Mouse (Mus musculus) CH12F3 (cell line): ENCODE data around the gene Rab30.

Source experiments
- in situ Hi-C: fragments of 300-500 bp; cut with MboI; formaldehyde crosslinking; loops from 2 replicates; pipeline ENCODE4 v1.14.3; 2020; ENCODE audit warnings: low sequenced_read_pairs

The Rab30 gene

GRCm38 (mm10) chr7:92836447-92836846 is 95.0 kb downstream of the Rab30 start:
- in situ Hi-C loops, result loop anchor here (10.0 kb wide), 1 partner anchor 182 kb away; no protein-coding TSS in a partner anchor

DNA sequence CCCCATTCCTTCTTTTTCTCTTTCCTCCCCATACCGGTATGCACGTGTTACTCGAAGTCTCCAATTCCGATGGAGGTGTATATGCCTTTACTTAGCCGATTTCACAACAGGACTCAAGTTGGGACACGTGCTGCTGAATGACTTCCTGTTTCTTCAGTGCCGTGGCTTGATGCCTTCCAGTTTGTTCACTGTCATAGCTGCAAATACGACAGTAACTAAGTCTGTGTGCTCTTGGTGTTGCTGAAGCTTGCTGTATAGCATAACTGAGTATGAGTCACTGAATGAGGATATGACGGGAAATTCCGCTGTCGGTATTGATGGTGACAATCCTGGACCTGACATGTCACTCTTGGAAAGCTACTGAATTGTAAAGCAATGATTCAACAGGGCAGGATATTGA is 95.8 kb downstream of the Rab30 start:
- in situ Hi-C loops, result loop anchor here (10.0 kb wide), 1 partner anchor 182 kb away; no protein-coding TSS in a partner anchor

DNA sequence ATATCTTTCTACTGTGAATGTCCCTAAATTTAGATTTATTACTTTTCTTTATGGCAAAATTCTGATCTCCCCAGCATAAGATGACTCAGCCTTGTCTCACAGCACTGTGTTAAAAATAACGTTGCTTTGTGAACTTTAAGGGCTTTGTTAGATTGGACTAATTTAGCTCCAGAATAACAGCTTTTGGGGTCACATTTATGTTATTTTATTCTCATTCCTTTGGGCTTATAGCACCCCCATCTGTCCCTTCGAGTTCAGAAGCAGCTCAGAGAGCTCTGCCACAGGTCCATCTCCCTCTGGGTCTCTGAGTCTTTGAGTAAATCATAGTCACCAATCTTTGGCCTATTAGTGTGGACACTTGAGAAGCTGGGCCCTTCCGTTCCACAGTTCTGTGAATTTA is 96.5 kb downstream of the Rab30 start:
- in situ Hi-C loops, result loop anchor here (10.0 kb wide), 1 partner anchor 183 kb away; no protein-coding TSS in a partner anchor

DNA sequence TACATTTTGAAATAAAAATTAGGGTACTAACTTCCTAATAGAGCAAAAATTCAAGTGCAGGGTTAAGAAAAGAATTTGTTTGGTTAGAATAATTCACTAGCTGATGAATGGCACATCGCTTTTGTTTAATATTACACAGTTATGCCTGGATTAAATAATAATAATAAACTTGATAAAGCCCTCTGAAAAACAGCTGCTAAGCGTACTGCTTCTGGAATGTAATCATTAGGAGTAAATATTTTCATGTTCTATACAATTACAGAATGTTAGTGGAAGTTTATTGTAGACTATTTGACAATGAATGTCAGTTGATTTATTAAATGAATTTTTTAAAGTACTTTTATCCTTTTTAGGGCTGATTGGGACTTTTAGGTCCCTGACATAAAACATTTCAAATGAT is 100.9 kb downstream of the Rab30 start:
- in situ Hi-C loops, result no loop called here

- in situ Hi-C loops, result no loop called here
Measured at GRCm38 (mm10) chr7:92848246-92848645, 106.8 kb downstream of the Rab30 start.

- in situ Hi-C loops, result loop anchor here (10.0 to 25.0 kb wide), 2 partner anchors 232 to 754 kb away; partner anchors contain the start of gene Ankrd42
Measured at GRCm38 (mm10) chr7:92866526-92866925, 125.1 kb downstream of the Rab30 start.

DNA sequence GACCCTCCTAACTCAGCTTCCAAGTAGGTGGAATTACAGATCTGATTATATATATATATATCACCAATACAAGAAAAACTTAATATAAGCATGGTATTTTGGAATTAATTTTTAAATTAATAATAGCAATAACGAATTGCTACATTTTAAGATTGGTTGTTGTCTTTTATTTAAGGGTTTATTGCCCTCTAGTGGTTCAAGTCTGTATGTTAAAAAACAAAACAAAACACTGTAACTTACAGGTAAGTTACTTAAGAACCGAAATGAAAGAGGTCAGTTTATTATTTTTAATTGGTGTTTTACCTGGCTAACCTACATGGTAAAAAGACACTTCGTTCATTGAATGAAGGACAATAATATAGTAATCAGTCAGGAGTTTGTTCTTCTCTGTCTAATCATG is 128.8 kb downstream of the Rab30 start:
- in situ Hi-C loops, result loop anchor here (25.0 kb wide), 1 partner anchor 758 kb away; no protein-coding TSS in a partner anchor

DNA sequence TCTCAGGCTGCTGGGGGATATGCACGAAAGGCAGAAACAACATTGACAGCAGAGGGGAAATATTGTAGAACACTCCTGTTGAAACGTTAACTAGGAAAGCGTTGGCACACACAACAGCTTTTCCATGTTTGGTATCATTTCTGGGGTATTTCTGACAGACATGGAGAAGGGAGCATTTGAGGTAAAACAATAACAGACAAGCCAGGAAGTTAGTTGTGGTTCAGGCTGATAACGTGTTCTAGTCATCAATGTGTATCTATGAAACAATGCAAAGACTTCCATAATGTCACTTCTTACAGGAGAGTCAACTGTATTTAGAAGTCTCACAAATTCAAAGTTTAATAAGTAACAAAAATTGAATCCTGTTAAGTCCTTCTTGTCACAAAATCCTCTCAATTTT is 130.2 kb downstream of the Rab30 start:
- in situ Hi-C loops, result loop anchor here (25.0 kb wide), 1 partner anchor 759 kb away; no protein-coding TSS in a partner anchor

DNA sequence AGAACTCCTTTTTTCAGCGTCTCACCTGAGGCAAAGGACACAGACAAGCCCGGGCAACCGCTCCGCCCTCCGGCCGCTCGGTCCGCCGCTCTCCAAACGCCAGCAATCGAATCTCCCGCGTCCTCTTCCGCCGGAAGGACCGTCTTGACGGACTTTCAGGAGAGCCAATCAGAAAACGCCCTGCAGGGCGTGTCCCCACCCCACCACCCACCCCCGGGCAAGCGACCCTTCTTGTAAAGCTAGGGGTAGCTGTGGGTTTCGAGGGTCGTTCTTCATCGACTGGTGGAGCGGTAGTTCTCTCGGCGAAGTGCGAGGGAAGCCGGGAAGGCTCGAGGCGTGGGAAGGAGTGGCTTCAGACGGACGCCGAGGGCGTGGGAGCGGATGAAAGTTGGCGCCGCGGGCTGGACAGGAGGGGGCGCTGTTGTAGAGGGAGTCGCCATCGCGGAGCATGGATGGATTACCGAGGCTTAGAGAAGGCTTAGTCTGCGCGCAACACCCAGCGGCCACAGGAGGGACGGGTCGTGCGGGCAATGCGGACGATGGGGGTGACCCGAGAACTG is 132.8 kb downstream of the Rab30 start, which contains the start of the genes Ddias and Prcp:
Ddias (minus strand) TSS at position 132 of the 560 bp plus-strand sequence.
Prcp (plus strand) TSS at position 355 of the 560 bp plus-strand sequence.
- in situ Hi-C loops, result loop anchor here (25.0 kb wide), 1 partner anchor 762 kb away; no protein-coding TSS in a partner anchor

- in situ Hi-C loops, result loop anchor here (25.0 kb wide), 1 partner anchor 763 kb away; no protein-coding TSS in a partner anchor
Measured at GRCm38 (mm10) chr7:92874761-92875408, 133.5 kb downstream of the Rab30 start.

- in situ Hi-C loops, result no loop called here
Measured at GRCm38 (mm10) chr7:92876066-92876465, 134.7 kb downstream of the Rab30 start.

GRCm38 (mm10) chr7:92876538-92876937 is 135.1 kb downstream of the Rab30 start:
- in situ Hi-C loops, result no loop called here

- in situ Hi-C loops, result no loop called here
Measured at GRCm38 (mm10) chr7:92878575-92879285, 137.3 kb downstream of the Rab30 start.

GRCm38 (mm10) chr7:92883850-92884716 is 142.7 kb downstream of the Rab30 start:
- in situ Hi-C loops, result no loop called here

- in situ Hi-C loops, result no loop called here
Measured at GRCm38 (mm10) chr7:92884998-92885660, 143.7 kb downstream of the Rab30 start.

GRCm38 (mm10) chr7:92886801-92887200 is 145.4 kb downstream of the Rab30 start:
- in situ Hi-C loops, result no loop called here

DNA sequence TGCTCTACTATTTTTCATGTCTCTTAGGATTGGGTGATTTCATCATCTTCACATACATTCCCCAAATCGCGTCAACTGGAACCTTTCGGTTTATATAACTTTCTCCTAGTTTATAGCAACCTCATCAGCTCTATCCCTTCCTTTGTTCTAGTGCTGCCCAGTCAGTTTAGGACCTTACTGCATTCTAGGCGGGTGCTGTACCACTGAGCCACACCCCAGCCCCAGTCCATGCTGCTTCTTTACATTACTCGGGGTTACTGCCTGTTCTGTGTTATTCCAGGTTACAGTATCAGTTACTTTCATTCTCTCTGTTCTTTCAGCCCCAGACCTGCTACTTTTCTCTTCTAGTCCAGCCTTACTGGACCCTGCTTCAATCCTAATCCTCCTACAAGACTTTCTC is 145.8 kb downstream of the Rab30 start:
- in situ Hi-C loops, result no loop called here

- in situ Hi-C loops, result no loop called here
Measured at GRCm38 (mm10) chr7:92890211-92890610, 148.8 kb downstream of the Rab30 start.

- in situ Hi-C loops, result no loop called here
Measured at GRCm38 (mm10) chr7:92890618-92891230, 149.3 kb downstream of the Rab30 start.
